Mouse (Mus musculus) stomach, embryonic 16.5 days (tissue): ENCODE measurements at regions not wholly inside any gene's neighbourhood (a gene's known extent, or its start where the extent isn't known, plus 50 kb on each side); places are given as distances from the start of the nearest gene placed in this dataset.

Experiments
- ATAC-seq: fragments of 200-750 bp; cut with Nextera tagmentation; 2 replicates; pipeline ENCODE4 v1.8.0; 2017; ENCODE audit warnings: moderate number of reproducible peaks, moderate TSS enrichment; ENCODE audit not compliant: insufficient read depth, low FRiP score
- H3K27ac ChIP-seq: fragments of 300-500 bp; sonication (generic); 2 replicates; pipeline ENCODE4 v1.5.1; 2014; ENCODE audit warnings: low read length
- H3K27me3 ChIP-seq: fragments of 300-500 bp; sonication (generic); 2 replicates; pipeline ENCODE4 v1.6.1; 2014; ENCODE audit warnings: low read length, control low read depth, mixed read lengths; ENCODE audit not compliant: control insufficient read depth, insufficient read depth
- H3K36me3 ChIP-seq: fragments of 300-500 bp; sonication (generic); 2 replicates; pipeline ENCODE4 v1.6.1; 2014; ENCODE audit warnings: low read length; ENCODE audit not compliant: control insufficient read depth, insufficient read depth
- H3K4me1 ChIP-seq: fragments of 300-500 bp; sonication (generic); 2 replicates; pipeline ENCODE4 v1.6.1; 2014; ENCODE audit warnings: low read length, control low read depth, mixed read lengths; ENCODE audit not compliant: control insufficient read depth, insufficient read depth
- H3K4me2 ChIP-seq: fragments of 300-500 bp; sonication (generic); 2 replicates; pipeline ENCODE4 v1.6.1; 2014; ENCODE audit warnings: low read depth, low read length, mixed read lengths
- H3K4me3 ChIP-seq: fragments of 300-500 bp; sonication (generic); replicated peaks from 2 replicates; pipeline ENCODE4 v1.5.1; 2014; ENCODE audit warnings: mild to moderate bottlenecking, low read length
- H3K9ac ChIP-seq: fragments of 300-500 bp; sonication (generic); 2 replicates; pipeline ENCODE4 v1.6.1; 2014; ENCODE audit warnings: low read length
- H3K9me3 ChIP-seq: fragments of 300-500 bp; sonication (generic); replicated peaks from 2 replicates; pipeline ENCODE4 v1.6.1; 2016; ENCODE audit warnings: low read length, control low read depth; ENCODE audit not compliant: control insufficient read depth
- WGBS: fragments of 180-500 bp; shearing (Covaris S2); extraction: QIAGEN DNeasy Blood & Tissue Kit; methylation state at CpG from one replicate; pipeline ENCODE4 v1.1.7; 2014; 5-methylcytosine and 5-hydroxymethylcytosine counted together

DNA sequence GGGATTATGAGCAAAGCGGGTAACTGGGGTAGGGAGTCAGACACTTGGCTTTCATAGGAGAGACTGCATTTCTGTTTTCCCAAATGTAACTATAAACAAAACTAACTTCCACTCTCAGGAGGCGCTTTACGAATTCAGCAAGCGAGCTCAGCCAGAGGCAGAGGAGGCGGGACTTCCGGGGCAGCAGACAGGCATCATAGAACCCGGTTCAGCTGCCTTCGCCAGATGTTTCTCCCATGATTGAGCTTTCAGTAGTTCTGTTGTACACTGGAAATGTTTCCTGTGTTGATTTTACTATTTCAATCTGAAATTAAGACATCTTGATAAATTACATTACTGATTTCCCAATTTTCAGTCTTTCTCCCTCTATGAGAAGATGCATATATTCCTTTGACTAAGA lies 92.9 kb downstream of the Zfp365 start:
- Histone ChIP-seq H3K27me3 (no peaks in the 10 kb centered on the region), H3K9ac (no peak overlapping the region), H3K27ac (no peak overlapping the region), H3K4me3 (no peak overlapping the region), H3K4me1 (no peaks in the 10 kb centered on the region), H3K4me2 (no peak overlapping the region), H3K36me3 (no peaks in the 10 kb centered on the region), H3K9me3 (0 out of 2 replicates have a peak, but pooled peaks cover 7% of the 10 kb centered on the region)
- ATAC-seq = no peak
- WGBS = 69% methylated on average over 8 of the region's 8 CpGs

DNA sequence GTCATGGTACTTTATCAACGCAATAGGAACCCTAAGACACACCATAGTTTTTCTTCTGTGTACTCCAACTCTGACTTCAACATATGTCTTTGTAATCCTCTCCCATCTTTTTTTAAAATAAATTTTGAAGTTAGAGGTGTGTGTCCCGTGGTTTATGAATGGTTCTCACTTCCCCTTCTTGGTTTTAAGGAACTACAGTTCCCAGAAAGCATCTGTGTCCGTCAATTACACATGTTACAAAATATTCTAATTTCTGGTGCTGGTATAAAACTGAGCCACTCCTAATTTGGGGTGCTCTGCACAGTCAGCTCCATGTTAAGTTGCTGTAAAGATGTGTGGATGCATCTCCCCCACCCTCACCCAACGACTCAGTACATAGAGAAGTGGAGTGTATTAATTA lies 98.6 kb downstream of the Zfp365 start:
- 74% methylated on average over 4 of the region's 4 CpGs for WGBS

DNA sequence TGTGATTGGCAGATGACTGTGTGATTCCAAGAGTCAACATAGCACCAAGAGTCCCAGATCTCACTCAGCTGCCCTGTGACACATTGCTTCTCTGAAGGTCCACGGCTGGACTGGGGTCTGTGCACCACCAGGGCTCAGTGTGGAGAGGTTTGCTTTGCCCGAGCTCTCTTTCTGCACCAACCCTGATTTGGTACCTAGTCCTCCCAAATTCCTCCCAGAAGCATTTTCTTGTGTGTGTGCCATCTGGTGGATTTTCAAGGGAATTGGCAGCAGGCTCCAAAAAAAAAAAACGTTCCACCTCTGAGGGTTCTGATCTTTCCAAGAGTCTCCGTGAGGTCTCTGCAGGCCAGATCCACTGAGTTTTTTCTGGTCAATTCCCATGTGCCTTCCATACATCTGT lies 107.3 kb downstream of the Zfp365 start:
- H3K4me3 ChIP-seq = no peak overlapping the region
- no peak for ATAC-seq
- 23% methylated on average over 4 of the region's 4 CpGs for WGBS

More for the DNA sequence above, 98.6 kb downstream of the Zfp365 start:
- Histone ChIP-seq H3K27ac (no peak overlapping the region), H3K27me3 (no peaks in the 10 kb centered on the region), H3K4me3 (no peak overlapping the region), H3K9ac (no peak overlapping the region), H3K4me1 (no peaks in the 10 kb centered on the region), H3K9me3 (0 out of 2 replicates have a peak, but pooled peaks cover 4% of the 10 kb centered on the region), H3K4me2 (no peak overlapping the region), H3K36me3 (no peaks in the 10 kb centered on the region)
- no peak for ATAC-seq

DNA sequence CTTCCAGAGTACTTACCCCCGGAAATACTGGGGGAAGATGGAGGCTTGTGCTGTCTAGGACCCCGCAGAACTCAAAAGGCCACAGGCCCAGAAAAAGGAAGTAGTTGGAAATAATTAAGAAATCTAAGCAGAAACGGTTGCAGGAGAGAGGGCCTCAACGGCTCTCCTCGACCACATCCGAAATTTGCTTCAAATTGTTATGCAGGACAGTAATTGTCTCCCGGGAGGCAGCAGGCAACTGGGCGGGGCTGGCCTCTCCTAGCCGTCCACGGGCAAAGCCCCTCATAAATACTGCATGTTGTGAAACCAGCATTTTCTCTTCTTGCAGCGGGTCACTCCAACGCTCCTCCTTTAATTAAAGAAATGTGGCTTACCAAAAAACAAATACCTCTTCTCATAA lies 107.8 kb downstream of the Zfp365 start:
- Histone ChIP-seq H3K4me3 (no peak overlapping the region), H3K4me1 (no peaks in the 10 kb centered on the region), H3K9ac (no peak overlapping the region), H3K36me3 (no peaks in the 10 kb centered on the region), H3K9me3 (no peaks in the 10 kb centered on the region), H3K27me3 (no peaks in the 10 kb centered on the region), H3K4me2 (no peak overlapping the region), H3K27ac (no peak overlapping the region)
- WGBS = 65% methylated on average over 12 of the region's 12 CpGs
- ATAC-seq = no peak

More for the DNA sequence above, 107.3 kb downstream of the Zfp365 start:
- H3K4me1 ChIP-seq = no peaks in the 10 kb centered on the region
- H3K9ac ChIP-seq = no peak overlapping the region
- H3K27ac ChIP-seq = no peak overlapping the region
- no peaks in the 10 kb centered on the region for H3K9me3 ChIP-seq
- H3K36me3 ChIP-seq = no peaks in the 10 kb centered on the region
- no peaks in the 10 kb centered on the region for H3K27me3 ChIP-seq
- H3K4me2 ChIP-seq = no peak overlapping the region

DNA sequence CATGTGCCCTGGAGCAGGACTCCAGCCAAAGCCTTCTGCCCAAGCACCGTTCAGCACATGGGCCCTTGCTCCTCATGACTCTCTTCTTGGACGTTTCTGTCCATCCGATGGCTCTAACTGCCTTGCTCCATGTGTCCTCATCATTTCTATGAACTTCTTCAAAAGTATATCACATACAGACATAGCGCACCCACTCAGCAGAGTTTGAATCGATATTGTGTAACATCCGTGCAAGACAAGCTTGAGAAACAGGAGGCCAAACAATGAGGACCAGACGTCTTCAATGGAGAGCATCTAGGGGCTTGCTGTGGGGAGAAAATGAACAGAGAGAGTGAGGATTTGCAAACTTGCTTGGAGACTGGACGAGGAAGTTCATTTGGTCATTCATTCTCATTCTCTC lies 110.3 kb downstream of the Zfp365 start:
- H3K4me3 ChIP-seq = no peak overlapping the region

DNA sequence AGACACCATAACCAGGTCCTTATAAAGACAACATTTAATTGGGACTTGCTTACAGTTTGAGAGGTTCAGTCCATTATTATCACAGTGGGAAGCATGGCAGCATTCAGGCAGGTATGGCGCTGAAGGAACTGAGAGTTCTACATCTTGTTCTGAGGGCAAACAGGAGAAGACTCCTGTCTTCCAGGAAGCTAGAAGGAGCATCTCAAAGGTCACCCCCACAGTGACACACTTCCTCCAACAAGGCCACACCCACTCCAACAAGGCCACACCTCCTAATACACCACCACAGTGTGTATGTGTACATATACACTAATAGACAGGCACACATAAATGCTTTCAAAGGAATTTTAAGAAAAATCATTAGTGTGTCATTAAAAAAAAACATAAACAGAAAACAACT lies 110.8 kb downstream of the Zfp365 start:
- WGBS = 88% methylated on average over 1 of the region's 1 CpGs
- ATAC-seq = no peak

More for the DNA sequence above, 110.3 kb downstream of the Zfp365 start:
- Histone ChIP-seq H3K9ac (no peak overlapping the region), H3K4me1 (no peaks in the 10 kb centered on the region), H3K27me3 (no peaks in the 10 kb centered on the region), H3K36me3 (no peaks in the 10 kb centered on the region), H3K9me3 (no peaks in the 10 kb centered on the region), H3K4me2 (no peak overlapping the region), H3K27ac (no peak overlapping the region)
- WGBS = 87% methylated on average over 8 of the region's 8 CpGs
- ATAC-seq = no peak

DNA sequence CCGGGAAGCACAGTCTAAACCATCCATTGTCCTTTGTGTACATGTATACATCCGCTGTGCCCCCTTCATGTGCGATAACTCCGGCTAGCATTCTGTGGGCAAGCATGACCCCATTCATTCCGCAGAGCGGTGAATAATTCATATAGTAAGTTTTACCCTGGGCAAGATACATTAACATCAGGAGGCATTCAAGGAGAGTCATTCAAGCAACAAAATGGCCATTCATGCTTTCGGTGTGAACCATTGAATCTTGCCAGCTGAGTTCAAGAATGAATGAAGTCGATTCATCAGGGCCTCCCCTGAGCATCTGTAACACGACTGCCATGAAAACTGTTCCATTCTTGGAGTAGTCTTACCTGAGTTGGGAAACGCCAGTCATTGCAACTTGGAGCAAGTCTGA lies 113.5 kb downstream of the Zfp365 start:
- Histone ChIP-seq H3K9me3 (no peaks in the 10 kb centered on the region), H3K9ac (no peak overlapping the region), H3K4me2 (no peak overlapping the region), H3K4me1 (no peaks in the 10 kb centered on the region), H3K36me3 (no peaks in the 10 kb centered on the region), H3K4me3 (no peak overlapping the region), H3K27ac (no peak overlapping the region), H3K27me3 (no peaks in the 10 kb centered on the region)
- ATAC-seq = no peak
- WGBS = 81% methylated on average over 10 of the region's 10 CpGs

More for the DNA sequence above, 110.8 kb downstream of the Zfp365 start:
- no peak overlapping the region for H3K9ac ChIP-seq
- no peak overlapping the region for H3K27ac ChIP-seq
- H3K4me1 ChIP-seq = no peaks in the 10 kb centered on the region
- no peak overlapping the region for H3K4me3 ChIP-seq
- H3K4me2 ChIP-seq = no peak overlapping the region
- H3K27me3 ChIP-seq = no peaks in the 10 kb centered on the region
- H3K36me3 ChIP-seq = no peaks in the 10 kb centered on the region
- H3K9me3 ChIP-seq = no peaks in the 10 kb centered on the region

DNA sequence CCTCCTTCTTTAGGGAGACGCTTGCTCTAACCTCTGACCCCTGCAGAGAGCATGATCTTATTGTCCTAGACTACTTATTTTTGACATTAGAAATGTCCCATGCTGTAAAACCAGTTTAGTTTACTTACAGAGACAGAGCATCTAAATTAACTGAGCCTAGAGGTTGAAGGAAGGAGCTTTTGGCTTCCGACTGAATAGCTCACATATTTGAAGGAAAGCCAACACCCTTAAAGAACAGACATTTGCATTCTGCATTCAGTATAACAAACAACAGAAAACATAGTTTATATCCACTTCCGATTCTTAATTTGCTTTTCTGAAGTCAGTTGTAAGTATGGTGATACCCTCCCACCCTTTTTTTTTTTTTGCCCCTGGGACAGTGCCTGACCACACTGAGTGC lies 119.3 kb downstream of the Zfp365 start:
- ATAC-seq = no peak
- H3K4me2 ChIP-seq = no peak overlapping the region
- no peaks in the 10 kb centered on the region for H3K4me1 ChIP-seq
- no peaks in the 10 kb centered on the region for H3K36me3 ChIP-seq
- no peak overlapping the region for H3K9ac ChIP-seq
- H3K9me3 ChIP-seq = no peaks in the 10 kb centered on the region; the same call in 1 of the 2 replicates
- H3K27ac ChIP-seq = no peak overlapping the region
- H3K4me3 ChIP-seq = no peak overlapping the region
- 58% methylated on average over 3 of the region's 3 CpGs for WGBS
- no peaks in the 10 kb centered on the region for H3K27me3 ChIP-seq

DNA sequence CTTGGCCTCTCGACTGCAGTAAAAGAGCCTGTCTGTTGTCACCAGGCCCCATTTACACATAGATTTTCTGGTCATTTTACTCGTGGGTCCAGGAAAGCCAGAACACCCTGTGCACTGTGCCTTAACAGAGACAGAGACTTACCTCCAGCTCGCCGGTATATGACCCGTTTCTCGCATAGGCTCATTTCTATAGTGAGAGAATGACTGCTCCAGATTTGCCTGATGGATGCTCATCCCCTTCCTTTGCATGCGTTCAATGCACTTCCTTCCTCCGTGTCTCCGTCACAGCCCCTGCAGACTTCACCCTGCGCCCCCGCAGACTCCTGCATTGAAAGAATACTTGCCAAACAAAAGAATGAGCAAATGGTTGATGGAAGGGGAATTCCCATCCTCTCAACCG lies 122.8 kb downstream of the Zfp365 start:
- no peaks in the 10 kb centered on the region for H3K36me3 ChIP-seq
- no peak overlapping the region for H3K9ac ChIP-seq
- H3K4me1 ChIP-seq = no peaks in the 10 kb centered on the region
- H3K27me3 ChIP-seq = no peaks in the 10 kb centered on the region
- ATAC-seq = no peak
- H3K4me3 ChIP-seq = no peak overlapping the region
- H3K4me2 ChIP-seq = no peak overlapping the region
- H3K9me3 ChIP-seq = no peaks in the 10 kb centered on the region; the same call in 1 of the 2 replicates
- WGBS = 67% methylated on average over 12 of the region's 12 CpGs
- no peak overlapping the region for H3K27ac ChIP-seq

DNA sequence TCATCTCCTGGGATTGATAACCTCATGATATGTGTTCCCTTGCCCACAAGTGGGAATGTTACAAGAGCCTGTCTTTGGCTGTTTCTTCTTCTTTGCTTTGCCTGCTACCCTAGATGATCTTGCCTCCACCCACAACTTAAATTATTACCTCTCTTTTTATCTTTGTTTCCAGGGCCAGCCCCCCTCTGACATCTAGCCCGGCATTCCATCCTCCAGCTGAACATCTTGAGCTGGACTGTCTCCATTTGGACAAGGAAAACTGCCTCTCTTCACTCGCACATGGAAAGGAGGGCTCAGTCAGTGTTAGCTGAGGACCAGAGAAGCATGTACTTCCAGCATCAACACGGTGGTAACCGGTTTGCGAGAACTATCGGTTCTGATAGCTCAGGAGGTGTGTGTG lies 124.3 kb downstream of the Zfp365 start:
- H3K9me3 ChIP-seq = no peaks in the 10 kb centered on the region; the same call in 1 of the 2 replicates
- H3K27ac ChIP-seq = no peak overlapping the region
- no peak overlapping the region for H3K4me2 ChIP-seq
- no peak overlapping the region for H3K4me3 ChIP-seq
- no peaks in the 10 kb centered on the region for H3K36me3 ChIP-seq
- H3K4me1 ChIP-seq = no peaks in the 10 kb centered on the region
- 52% methylated on average over 6 of the region's 6 CpGs for WGBS
- no peak overlapping the region for H3K9ac ChIP-seq
- ATAC-seq = no peak
- no peaks in the 10 kb centered on the region for H3K27me3 ChIP-seq
